Mouse (Mus musculus): Measurements from ENCODE around the gene Tasp1.

DNA sequence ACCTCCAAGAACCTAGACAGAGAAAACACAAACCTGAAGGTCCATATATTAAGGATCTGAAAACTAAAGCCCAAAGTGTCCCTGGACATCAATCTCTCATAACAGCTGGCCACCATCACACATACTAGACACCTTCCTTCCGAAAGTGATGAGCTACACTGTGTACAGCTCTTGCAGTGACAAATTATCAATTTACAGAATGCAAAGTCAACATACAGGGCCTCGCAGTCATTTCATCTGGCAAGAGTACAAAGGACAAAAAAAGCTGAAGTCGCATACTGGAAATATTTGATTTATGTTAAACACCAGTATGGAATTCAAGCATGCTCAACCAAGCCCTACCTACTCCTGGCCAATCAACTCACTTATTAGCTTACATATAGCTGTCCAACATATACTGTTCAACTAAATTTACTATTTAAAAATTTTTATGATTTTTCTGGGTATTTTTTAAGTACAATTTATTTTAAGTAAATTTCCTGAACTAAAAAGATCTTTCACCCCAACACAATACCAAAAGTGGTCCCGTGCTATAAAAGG is 132.5 kb downstream of the Tasp1 start:
- no peak for TF ChIP-seq CTCF (IDR thresholded peaks at IDR 0.05; ENCODE audit: insufficient read depth, low read depth, low read length)
- no peak for TF ChIP-seq POLR2A (IDR thresholded peaks at IDR 0.05; ENCODE audit: insufficient read depth, low read depth, low read length)

Measured in olfactory bulb, adult 2 months (tissue).